Mouse (Mus musculus) heart, adult 2 months (tissue): ENCODE results near the gene Camta1.

Experiments
- CTCF ChIP-seq: fragments of 200-600 bp; IDR thresholded peaks from 2 replicates; pipeline ENCODE4 v1.8.1; 2022; ENCODE audit warnings: antibody characterized with exemption, mild to moderate bottlenecking, moderate library complexity
- EP300 ChIP-seq: fragments of 200-500 bp; IDR thresholded peaks from 2 replicates; pipeline ENCODE4 v1.6.1; 2011; ENCODE audit warnings: low read depth, low read length, control low read depth; ENCODE audit not compliant: insufficient read depth
- POLR2A ChIP-seq: fragments of 200-500 bp; IDR thresholded peaks from 2 replicates; pipeline ENCODE4 v1.6.1; 2011; ENCODE audit warnings: mild to moderate bottlenecking, low read depth, low read length, control low read depth; ENCODE audit not compliant: insufficient read depth

DNA sequence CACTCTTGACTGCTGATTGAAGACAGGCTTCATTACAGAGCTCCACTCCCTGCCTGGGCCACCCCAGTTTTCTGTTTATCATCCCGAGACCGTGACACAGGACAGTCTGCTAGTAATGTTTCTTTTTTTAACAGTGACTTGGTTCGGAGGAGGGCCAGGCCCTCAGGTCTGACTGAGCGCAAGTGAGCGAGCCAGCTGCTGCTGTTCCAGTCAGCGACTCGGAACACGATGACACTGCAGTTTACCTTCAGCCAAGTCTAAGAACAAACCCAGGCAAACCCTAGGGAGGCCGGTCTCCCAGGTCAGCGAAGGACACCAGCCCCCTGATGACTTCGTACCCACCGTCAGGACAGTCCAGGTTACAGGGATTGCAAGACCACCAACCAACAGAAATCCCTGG lies 959.6 kb downstream of the Camta1 start:
- TF ChIP-seq CTCF (peak; percentile 0; the same call in 1 of the 2 replicates), POLR2A (0 out of 2 replicates have a peak, but pooled peaks have one; percentile 17), EP300 (no peak)
